Mouse (Mus musculus): Measurements from ENCODE around the gene Slc1a5.
A peak's percentile ranks its signal among the peaks of the same experiment; 100 is the strongest.

Slc1a5 gene

DNA sequence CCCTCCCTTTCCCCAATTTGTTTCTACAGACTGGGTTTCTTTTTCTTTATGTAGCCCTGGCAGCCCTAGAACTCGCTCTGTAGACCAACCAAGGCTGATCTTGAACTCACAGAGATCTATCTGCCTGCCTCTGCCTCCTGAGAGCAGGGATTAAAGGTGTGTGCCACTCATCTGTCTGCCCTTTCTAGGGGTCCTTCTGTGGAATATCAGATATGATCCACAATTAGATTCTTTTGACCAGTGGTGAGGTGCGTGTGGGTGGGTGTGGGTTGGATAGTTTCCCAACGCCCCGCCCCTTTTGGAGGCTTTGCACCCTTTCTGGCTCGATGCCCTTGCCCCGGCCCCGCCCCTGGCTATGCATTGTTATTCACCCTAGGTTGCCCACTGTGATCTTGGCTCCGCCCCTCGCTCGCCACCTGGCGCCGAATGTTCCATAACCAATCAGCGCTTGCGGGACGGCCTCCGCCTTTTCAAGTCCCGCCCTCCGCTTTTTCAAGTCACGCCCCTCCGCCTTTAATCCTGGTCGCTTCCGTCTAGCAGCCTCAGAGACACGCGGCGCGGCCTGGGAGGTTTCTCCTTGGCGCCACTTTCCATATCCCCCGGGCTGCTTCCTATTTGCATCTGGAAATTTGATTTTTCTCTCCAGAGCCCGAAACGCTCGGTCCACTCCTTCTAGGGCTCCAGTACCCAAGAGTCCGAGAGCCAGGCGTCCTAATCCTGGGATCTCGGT, at the start of gene Slc1a5:
TSS of gene Slc1a5 (plus strand) at position 516 of the 730 bp plus-strand sequence.
- DNase-seq, result peak; percentile 98

DNA sequence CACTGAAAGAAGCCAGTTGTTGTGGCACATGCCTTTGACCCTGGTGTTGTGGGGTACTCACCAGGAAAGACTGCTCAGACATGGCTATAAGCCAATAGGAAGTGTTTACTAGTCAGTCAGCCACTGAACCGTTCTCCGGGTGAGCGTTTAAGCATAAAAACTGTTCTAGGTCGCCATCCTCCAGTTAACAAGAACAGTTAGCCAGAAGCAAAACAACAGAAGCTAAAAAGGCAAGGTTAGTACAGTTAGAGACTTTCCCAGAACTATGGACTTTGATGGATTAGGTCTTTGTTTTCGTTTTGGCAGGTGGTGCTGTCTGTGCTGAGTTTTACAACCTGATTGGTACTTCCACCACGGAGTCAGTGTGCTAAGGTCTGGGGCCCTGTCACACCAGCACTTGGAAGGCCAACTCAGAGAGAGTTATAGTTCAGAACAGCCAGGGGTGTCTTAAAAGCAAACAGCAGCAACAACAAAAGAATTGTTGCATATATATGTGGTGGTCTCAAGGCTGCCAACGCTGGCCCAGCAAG, 49.2 kb upstream of the Slc1a5 start:
- DNase-seq, result no peak

DNA sequence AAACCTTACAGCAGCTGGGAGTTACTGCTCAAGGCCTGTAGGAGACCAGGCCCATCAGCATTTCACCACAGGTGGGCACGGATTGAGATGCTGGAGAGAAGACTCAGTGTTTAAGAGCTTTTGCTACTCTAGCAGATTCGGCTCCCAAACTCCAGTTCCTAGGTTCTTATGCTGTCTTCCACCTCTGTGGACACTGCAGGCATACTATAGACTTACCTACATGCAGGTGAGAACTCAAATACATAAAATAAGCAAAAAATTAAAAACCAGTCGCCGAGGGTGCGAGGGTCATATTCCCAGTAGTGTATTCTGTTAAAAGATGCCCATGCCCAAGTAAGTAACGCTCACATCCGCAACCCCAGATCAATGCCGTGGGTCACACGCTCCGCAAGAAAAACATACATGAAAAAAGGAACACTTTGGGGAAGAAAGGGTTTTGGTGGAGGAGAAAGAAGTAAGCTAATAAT, 43.5 kb upstream of the Slc1a5 start:
- no peak for DNase-seq

DNA sequence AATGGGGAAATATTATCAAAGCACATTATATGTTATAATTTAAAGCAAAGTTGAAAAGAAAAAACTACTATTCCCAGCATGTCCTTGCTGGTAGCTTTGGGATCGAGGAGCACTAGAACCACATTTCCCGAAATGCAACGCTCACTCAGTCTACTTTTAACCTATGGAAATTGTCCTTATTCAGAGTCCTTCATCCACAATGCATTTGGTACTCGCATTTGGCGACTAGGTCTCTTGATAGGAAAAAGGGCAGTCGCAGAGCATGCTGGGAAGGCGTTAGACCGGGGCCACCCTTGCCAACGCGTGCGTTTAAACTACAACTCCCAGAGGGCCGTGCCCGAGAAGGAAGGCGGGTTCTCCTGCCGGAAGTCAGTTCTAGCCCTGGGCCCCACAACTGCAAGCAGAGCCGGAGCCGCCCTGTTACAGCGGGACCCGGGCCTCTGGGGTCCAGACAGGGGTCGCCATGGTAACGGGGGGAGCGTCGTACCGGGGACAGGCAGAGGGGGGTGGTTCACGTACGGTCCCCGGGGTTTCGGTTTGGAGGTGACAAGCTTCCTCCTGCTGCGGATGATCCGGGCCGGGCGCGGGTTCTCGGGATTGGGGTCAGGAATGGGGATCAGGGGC, 43.0 kb upstream of the Slc1a5 start, which contains the start of gene Ap2s1:
TSS of gene Ap2s1 (plus strand) at position 338 of the 624 bp plus-strand sequence.
- peak; percentile 96 for DNase-seq

DNA sequence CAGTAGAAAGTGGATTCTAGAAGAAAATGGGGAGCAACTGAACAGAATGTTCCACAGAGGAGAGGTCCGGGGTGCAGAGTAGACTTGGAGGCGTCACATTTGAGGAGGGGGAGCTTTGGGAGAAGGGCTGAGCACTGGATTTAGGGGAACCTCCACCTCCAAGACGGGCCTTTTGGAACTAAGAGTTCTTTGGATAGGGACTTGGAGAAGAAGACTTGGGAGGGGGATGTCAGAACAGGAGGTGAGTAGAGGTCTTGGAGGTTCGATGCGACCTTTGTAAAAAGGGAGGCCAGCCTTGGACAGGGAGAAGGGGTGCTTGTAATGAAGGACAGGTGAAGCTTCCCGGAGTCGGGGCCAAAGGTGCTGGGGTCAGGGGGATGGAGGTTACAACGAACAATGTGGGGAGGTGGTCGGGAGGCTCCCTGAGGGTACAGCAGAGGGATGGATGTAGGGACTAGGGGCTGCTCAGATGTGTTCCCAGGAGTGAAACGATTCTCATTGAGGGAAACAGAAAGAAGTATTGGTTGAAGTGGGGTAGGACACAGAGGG, 42.0 kb upstream of the Slc1a5 start:
- no peak for DNase-seq

DNA sequence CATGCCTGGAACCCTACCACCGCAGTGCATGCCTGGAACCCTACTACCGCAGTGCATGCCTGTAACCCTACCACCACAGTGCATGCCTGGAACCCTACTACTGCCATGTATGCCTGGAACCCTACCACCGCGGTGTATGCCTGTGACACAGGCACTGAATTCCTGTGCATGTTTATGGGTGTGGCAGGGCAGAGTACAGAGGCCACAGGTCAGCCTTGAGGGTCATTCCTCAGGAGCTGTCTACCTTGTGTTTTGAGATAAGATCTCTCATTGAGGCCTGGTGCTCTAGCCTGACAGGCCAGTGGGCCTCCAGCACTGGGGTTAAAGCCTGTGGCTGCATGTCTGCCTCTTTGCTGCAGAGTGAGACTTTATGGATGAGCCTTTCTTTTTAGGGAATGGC, 35.8 kb upstream of the Slc1a5 start:
- DNase-seq, result no peak

DNA sequence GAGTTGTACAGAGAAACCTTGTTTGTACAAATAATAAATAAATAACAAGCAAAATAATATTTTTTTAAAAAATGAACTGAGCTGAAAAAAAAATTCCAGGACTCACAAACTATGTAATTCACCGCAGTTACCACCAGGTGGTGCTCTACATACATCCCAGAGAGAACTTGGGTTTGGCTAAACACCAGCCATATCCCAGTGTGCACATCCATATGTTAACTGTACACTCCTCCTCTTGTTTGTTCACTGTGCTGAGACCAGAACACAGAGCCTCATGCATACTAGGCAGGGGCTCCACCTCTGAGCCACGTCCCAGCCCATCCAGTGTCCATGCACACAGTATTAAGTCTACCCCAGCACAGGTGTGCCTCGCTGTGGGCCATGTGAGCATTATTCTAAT, 35.0 kb upstream of the Slc1a5 start:
- DNase-seq, result peak; percentile 74

DNA sequence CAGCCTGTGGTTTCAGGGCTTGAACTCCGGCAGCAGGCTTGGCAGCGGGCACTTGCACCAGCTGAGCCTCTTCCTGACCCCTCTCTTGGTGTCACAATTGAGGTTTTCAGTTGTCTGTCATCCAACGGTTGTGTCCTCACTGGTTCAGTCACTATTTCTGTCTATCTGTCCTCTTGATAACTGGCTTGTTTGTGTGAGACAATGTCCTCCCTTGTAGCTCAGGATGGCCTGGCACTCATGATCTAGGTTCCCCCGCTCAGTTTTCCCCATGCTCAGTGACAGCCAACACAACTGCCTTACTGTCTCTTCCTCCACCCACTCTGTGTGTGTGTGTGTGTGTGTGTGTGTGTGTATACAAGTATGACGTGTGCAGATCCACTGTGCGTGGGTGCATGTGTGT, 33.5 kb upstream of the Slc1a5 start:
- no peak for DNase-seq

DNA sequence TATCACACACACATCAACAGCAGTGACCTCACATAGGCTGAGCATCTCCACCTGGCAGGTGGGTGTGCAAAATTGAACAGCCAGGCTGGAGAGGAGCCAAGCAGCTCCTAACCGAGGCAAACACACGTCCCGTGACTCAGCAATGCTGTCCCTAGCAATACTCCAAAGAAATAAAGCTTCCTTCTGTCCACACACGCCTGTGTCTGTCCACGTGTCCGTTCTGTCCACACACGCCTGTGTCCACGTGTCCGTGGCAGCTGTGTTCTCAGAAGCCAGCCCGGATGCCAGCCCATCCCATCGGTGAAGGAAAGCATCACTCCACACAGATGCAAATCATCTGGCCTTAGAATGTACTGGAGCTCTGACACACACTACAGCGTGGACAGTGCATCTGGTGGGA, 29.1 kb upstream of the Slc1a5 start:
- DNase-seq, result no peak

DNA sequence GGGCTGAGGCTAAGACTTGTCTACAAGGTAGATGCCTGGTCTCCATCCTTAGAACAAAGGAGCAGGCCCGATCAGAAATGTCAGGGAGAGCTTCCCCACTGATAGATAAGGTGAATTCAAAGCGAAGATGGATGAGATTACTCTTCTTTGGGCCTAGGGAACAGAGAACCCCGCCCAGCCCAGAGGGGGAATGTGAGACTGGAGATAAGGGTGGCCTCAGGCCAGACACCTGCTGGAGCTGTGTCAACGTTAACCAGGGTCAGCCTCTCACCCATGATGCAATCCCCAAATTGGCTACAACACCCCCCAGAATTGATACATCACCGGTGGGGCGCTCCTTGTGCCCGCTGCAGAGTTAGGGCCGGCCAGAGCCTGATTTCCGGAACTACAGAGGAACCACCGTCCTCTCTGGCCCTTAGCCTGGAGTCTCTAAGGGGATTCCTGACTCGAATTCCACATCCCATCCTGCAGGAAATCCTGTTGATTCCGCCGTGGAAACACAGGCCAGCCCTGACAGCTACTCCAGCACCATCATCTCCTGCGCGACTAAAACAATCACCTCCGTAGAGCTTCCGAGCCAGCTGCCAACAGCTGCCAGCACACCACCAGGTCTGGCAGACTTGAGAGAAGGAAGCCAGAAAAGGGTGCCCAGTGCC, 25.6 kb upstream of the Slc1a5 start:
- peak; percentile 38 for DNase-seq

DNA sequence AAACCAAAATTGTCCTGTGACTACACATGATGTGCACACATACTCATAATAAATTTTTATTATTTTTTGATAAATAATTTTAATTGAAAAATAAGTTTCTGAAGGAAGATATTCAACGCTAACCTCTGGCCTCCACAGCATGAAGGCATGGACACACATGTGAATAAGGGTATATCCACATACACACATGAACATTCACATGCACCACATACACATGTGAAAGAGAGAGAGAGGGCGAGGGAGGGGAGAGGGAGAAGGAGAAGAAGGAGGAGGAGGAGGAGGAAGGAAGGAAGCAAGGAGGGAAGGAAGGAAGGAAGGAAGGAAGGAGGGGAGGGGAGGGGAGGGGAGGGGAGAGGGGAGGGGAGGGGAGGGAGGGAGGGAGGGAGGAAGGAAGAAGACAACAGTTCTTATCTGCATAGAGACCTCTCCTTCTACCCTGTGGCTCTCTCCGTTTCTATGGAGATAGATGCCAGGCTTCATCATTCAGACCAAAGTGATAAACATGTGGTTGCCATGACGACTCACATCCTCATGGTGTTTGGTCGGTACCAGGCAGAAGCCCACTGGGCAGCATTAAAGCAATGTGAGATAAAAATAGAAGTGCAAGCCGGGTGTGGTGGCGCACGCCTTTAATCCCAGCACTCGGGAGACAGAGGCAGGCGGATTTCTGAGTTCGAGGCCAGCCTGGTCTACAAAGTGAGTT, 22.1 kb upstream of the Slc1a5 start:
- no peak for DNase-seq

DNA sequence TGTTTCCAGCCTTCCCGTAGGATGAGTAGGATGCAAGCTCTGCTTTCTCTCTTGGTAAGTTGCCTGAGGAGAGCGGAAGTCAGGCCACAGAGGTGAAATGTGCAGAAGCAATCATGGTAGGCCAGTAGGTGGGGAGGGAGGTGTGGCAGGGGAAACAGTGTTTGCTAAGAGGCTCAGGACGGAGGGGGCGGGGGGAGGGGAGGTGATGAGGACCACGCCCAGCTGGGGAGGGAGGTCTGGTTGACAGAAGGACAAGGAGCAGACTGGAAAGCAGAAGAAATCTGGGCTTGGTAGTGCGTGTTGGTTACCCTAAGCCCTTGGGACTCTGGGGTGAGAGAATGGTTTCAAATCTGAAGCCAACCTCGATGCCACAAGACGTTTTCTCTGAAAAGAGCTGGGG, 20.8 kb upstream of the Slc1a5 start:
- peak; percentile 49 for DNase-seq

DNA sequence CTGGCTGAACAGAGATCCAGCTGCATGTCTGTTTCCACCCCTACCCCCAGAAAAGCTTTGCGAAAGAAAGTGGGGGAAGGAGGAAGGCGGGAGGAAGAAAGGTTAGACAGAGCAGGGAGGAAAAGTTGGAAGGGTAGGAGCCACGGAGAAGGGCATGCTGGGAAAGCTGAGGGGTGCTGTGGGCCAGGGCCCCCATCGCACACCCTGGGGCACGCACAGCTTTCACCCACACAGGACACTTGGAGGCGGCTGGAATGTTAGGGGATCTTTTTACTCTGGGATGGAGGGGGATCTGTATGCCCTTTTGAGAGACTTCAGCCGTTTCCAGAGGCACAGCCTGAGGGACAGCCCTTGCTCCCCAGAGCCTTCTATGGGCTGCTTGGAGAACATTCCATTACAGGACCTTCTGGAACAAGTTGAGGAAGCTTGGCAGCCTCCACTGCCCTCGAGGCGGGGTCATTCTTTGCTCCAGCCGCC, 20.1 kb upstream of the Slc1a5 start:
- no peak for DNase-seq

DNA sequence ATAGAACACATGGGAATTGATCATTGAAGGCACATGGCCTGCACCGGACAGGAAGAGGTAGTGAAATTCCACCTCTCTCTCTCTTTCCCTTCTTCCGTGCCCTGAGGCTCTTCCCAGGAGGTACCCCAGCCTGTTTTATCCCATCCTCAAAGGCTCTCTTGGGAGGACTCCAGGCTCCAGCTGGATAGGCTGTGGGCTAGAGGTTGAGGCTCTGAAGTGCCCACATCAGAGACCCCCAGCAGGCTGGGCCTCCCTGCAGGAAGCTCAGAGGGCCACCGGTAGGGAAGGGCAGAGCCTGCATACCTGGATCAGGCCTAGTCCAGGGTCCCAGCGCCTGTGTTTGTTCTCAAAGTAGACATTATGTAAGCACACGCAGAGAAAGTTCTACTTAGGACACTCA, 19.5 kb upstream of the Slc1a5 start:
- no peak for DNase-seq

DNA sequence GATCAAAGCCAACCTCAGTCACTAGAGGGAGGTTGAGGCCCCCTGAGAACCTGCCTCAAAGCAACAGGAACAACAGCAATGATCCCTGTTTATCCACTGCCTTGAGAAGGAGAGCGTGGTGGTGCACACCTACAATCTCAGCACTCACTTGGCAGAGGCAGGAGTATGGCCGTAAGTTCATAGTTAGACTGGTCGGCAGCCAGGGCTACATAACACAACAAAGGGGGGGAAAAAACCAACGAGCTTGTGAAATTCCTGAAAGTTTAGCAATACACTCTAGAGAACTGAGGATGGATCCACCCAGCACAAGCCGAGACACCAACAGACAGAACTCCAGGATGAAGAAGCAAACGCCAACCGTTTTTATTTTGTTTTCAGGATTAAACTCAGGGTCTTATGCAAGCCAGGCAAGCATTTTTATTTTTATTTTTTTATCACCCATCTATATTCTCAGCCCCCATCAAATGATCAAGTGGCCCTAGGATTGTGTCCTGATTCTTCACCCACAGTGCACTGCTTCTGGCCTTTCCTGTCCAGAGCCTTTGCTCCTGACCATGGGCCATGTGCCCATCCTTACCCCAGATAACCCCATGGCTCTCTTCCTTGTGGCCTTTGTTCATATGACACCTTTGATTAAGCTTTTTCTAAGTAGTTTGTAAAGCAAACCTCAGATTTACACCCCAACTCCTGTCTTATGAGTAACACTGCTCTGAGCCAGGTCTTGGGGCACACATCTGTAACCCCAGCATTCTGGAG, 17.5 kb upstream of the Slc1a5 start:
- no peak for DNase-seq

DNA sequence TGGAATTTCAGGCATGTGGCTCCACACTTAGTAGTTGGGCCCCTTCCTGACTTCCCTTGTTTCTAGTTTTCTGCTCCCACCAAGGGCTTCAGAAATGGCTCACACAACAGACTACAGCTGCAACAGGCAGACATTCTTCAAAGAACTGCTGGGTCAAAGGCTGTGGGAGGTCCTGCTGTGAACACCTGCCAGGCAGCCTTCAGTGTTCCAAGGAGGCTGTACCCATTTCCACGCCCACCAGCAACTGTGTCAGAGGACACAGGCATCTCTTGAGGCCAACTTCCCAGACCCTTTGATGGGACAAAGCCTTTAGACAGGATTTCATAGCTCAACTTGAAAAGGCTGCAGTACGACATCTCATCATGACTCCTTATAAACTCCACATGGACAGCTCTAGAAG, 14.7 kb upstream of the Slc1a5 start:
- no peak for DNase-seq

DNA sequence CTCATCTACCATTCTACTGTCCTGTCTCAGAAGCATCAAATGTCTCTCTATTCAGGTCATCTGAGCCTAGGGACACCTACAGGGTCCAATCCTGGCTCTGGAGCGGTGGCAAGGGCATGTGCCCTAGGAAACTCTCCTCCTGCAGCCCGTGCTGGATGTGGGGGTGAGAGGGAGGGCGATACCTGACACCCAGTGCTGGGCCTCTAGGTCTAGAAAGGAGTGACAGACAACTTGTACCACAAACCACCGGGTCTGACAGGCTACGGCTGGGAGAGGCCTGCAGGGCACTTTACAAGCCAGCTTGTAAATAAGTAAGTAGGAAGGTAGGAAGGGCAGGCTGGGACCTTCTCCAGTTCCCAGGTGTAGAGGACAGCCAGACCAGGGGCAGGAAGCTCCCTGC, 5.3 kb upstream of the Slc1a5 start:
- DNase-seq, result no peak

DNA sequence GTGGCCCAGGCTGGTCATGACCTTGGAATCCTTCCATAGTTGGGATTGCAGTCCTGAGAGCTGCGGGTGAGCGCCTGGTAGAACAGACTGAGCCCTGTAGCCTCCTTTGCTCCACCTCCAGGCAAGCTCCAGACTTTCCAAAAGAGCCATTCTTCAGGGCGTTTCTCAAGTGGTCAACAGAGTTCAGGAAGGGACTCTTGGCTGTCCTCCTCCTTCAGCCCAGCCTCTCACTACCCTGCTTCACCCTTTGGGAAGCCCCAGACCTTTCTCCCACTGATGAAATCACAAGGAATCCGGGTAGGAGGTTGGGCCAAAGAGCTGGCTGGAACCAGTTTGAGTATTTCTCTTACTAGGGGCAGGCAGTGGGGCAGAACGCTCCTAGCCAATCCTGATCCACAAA, 1.1 kb upstream of the Slc1a5 start:
- no peak for DNase-seq

DNA sequence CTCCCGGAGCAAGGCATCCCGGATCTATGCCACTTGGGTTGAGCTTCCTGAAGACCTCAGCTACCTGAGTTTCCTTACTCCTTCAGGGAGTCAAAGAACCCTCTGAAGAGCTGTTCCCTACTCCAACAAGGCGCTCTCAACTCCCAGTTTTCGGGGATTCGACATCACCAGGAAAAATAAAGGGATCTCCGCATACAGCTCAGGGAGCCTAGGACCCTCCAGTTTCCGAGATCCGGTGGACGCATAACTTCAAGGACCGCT, 345 bp downstream of the Slc1a5 start:
- DNase-seq, result no peak

DNA sequence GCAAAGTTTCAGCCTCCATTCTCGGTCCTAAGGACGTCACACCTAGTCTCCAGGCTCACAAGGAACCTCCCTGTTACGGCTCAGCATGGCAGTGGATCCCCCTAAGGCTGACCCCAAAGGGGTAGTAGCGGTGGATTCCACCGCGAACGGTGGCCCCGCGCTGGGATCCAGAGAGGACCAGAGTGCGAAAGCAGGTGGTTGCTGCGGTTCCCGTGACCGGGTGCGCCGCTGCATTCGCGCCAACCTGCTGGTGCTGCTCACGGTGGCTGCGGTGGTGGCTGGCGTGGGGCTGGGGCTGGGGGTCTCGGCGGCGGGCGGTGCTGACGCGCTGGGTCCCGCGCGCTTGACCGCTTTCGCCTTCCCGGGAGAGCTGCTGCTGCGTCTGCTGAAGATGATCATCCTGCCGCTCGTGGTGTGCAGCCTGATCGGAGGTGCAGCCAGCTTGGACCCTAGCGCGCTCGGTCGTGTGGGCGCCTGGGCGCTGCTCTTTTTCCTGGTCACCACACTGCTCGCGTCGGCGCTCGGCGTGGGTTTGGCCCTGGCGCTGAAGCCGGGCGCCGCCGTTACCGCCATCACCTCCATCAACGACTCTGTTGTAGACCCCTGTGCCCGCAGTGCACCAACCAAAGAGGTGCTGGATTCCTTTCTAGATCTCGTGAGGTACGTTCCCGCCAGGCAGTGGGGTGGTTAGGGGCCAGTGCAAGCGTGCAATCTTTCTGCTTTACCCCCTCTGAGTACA, 845 bp downstream of the Slc1a5 start:
- peak; percentile 51 for DNase-seq

DNA sequence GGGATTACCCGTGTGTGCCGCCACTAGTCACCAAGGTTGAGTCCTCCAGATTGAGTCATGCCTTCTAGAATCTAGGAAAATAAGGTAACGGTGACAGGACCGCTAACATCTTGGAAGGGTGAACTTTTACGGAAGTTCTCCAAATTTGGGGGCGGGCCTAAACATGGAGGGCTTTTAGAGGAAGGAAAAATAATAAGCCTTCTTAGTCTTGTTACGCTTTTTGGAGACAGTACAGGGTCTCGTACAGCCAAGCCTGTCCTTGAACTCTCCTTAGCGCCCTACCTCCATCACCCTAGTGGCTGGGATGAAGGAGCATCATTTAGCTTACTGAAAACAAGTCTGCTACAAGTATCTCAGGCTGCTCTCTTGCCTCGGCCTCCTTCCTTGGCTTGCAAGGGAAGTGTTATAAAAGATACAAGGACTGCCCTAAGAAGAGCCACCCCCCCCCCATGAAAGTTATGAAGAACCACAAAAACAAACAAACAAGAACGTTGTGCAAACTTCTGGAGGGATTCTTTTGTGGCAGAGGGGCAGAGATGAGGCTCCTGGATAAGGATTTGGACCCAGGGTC, 1.5 kb downstream of the Slc1a5 start:
- DNase-seq, result no peak

All from liver (tissue).